Mouse (Mus musculus) megakaryocyte, embryonic 14.5 days (primary cell): ENCODE measurements around the gene Foxc2. TPM values are rescaled to one million over a fixed set of nuclear protein-coding genes. Genes with fewer than 3 reads are reported as not detected.

ENCODE experiments used
- H3K27me3 ChIP-seq: replicated peaks from 2 replicates; pipeline ENCODE3; 2012; ENCODE audit warnings: inconsistent platforms
- H3K36me3 ChIP-seq: replicated peaks from 2 replicates; pipeline ENCODE3; 2012; ENCODE audit warnings: low read length, inconsistent platforms, mixed read lengths
- H3K4me1 ChIP-seq: 2 replicates; pipeline ENCODE4 v1.6.1; 2012; ENCODE audit warnings: inconsistent platforms
- H3K4me3 ChIP-seq: replicated peaks from 2 replicates; pipeline ENCODE3; 2012; ENCODE audit warnings: moderate library complexity, mild to moderate bottlenecking, inconsistent platforms
- H3K9me3 ChIP-seq: 2 replicates; pipeline ENCODE4 v1.6.1; 2012; ENCODE audit warnings: inconsistent platforms
- FLI1 ChIP-seq: IDR thresholded peaks from 2 replicates; pipeline ENCODE4 v1.6.1; 2012; ENCODE audit warnings: low read length, inconsistent platforms, mixed read lengths
- GATA1 ChIP-seq: IDR thresholded peaks from 3 replicates; pipeline ENCODE4 v1.6.1; 2012; ENCODE audit warnings: mixed read lengths, low read length, inconsistent platforms, borderline replicate concordance
- polyA plus RNA-seq: library from polyadenylated mRNA; stranded (reverse); fragments of >175 nt; gene quantifications from 2 replicates; pipeline ENCODE4 v1.2.3, GENCODE M21; 2012; ENCODE audit warnings: low replicate concordance; ENCODE audit not compliant: insufficient read depth

The Foxc2 gene
- polyA plus RNA-seq, 1 experiment: 0.06 TPM

GRCm38 (mm10) chr8:121104049-121104818, 11.7 kb upstream of the Foxc2 start:
- Histone ChIP-seq H3K9me3 (no peaks in the 10 kb centered on the region), H3K27me3 (no peaks in the 10 kb centered on the region), H3K4me1 (peaks cover 34% of the 10 kb centered on the region), H3K36me3 (peaks cover 73% of the 10 kb centered on the region), H3K4me3 (no peak overlapping the region)
- TF ChIP-seq FLI1 (no peak), GATA1 (no peak)

GRCm38 (mm10) chr8:121107668-121108656, 8.0 kb upstream of the Foxc2 start, which contains the start of gene Mthfsd:
Mthfsd (minus strand) TSS chr8:121108392.
- peaks cover 36% of the 10 kb centered on the region for H3K36me3 ChIP-seq
- no peak for TF ChIP-seq FLI1
- no peak for TF ChIP-seq GATA1
- peaks cover 19% of the 10 kb centered on the region for H3K27me3 ChIP-seq
- peak within 1 kb of the TSS; percentile 97 for H3K4me3 ChIP-seq
- H3K4me1 ChIP-seq: peaks cover 38% of the 10 kb centered on the region
- no peaks in the 10 kb centered on the region for H3K9me3 ChIP-seq

GRCm38 (mm10) chr8:121108657-121109056, 7.3 kb upstream of the Foxc2 start:
- Histone ChIP-seq H3K36me3 (peaks cover 29% of the 10 kb centered on the region), H3K4me3 (peak overlapping the region; percentile 97), H3K9me3 (no peaks in the 10 kb centered on the region), H3K27me3 (peaks cover 22% of the 10 kb centered on the region), H3K4me1 (peaks cover 44% of the 10 kb centered on the region)
- no peak for TF ChIP-seq GATA1
- TF ChIP-seq FLI1: no peak

- Histone ChIP-seq H3K27me3 (peaks cover 47% of the 10 kb centered on the region), H3K4me1 (peaks cover 43% of the 10 kb centered on the region), H3K4me3 (no peak overlapping the region), H3K36me3 (peaks cover 4% of the 10 kb centered on the region), H3K9me3 (peaks cover 2% of the 10 kb centered on the region)
- TF ChIP-seq FLI1: no peak
- no peak for TF ChIP-seq GATA1
These were observed 4.6 kb upstream of the Foxc2 start for GRCm38 (mm10) chr8:121111145-121111907.

- peaks cover 13% of the 10 kb centered on the region for H3K9me3 ChIP-seq
- no peaks in the 10 kb centered on the region for H3K36me3 ChIP-seq
- H3K27me3 ChIP-seq: peaks cover 66% of the 10 kb centered on the region
- H3K4me3 ChIP-seq: peak overlapping the region; percentile 40
- TF ChIP-seq FLI1 (no peak), GATA1 (no peak)
- H3K4me1 ChIP-seq: peaks cover 44% of the 10 kb centered on the region
These were observed 2.7 kb upstream of the Foxc2 start for GRCm38 (mm10) chr8:121113261-121113660.

- no peaks in the 10 kb centered on the region for H3K36me3 ChIP-seq
- no peak overlapping the region for H3K4me3 ChIP-seq
- peaks cover 13% of the 10 kb centered on the region for H3K9me3 ChIP-seq
- TF ChIP-seq GATA1: no peak
- no peak for TF ChIP-seq FLI1
- H3K4me1 ChIP-seq: peaks cover 32% of the 10 kb centered on the region
- peaks cover 84% of the 10 kb centered on the region for H3K27me3 ChIP-seq
These were observed 835 bp upstream of the Foxc2 start for GRCm38 (mm10) chr8:121115136-121115535.

GRCm38 (mm10) chr8:121116591-121117185, 717 bp downstream of the Foxc2 start:
- H3K27me3 ChIP-seq: peaks cover 89% of the 10 kb centered on the region
- H3K9me3 ChIP-seq: peaks cover 13% of the 10 kb centered on the region
- no peaks in the 10 kb centered on the region for H3K36me3 ChIP-seq
- peak overlapping the region; percentile 85 for H3K4me3 ChIP-seq
- TF ChIP-seq FLI1 (no peak), GATA1 (no peak)
- peaks cover 38% of the 10 kb centered on the region for H3K4me1 ChIP-seq

- TF ChIP-seq FLI1 (no peak), GATA1 (no peak)
- peak overlapping the region; percentile 42 for H3K4me3 ChIP-seq
- H3K4me1 ChIP-seq: peaks cover 38% of the 10 kb centered on the region
- H3K36me3 ChIP-seq: no peaks in the 10 kb centered on the region
- H3K9me3 ChIP-seq: peaks cover 13% of the 10 kb centered on the region
- peaks cover 91% of the 10 kb centered on the region for H3K27me3 ChIP-seq
These were observed 1.2 kb downstream of the Foxc2 start for GRCm38 (mm10) chr8:121117186-121117651.

GRCm38 (mm10) chr8:121117906-121118305, 1.9 kb downstream of the Foxc2 start:
- H3K4me1 ChIP-seq: peaks cover 37% of the 10 kb centered on the region
- H3K27me3 ChIP-seq: peaks cover 94% of the 10 kb centered on the region
- H3K4me3 ChIP-seq: peak overlapping the region; percentile 53
- H3K36me3 ChIP-seq: no peaks in the 10 kb centered on the region
- no peak for TF ChIP-seq GATA1
- no peak for TF ChIP-seq FLI1
- peaks cover 13% of the 10 kb centered on the region for H3K9me3 ChIP-seq
